In the genomic region with DNA sequence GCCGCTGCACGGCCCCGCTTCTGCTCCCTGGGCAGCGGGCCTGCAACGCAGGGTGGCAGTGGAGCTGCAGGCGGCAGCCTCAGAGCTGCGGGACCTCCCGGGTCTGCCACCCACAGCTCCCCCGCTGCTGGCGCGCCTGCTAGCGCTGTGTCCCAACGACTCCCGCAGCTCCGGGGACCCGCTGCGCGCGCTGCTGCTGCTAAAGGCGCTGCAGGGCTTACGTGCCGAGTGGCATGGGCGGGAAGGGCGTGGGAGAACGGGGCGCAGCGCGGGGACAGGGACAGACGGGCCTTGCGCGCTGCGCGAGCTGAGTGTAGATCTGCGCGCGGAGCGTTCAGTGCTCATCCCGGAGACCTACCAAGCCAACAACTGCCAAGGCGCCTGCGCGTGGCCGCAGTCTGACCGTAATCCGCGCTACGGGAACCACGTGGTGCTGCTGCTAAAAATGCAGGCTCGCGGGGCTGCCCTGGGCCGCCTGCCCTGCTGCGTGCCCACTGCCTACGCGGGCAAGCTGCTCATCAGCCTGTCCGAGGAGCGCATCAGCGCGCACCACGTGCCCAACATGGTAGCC, we compare ENCODE assay signal across 7 mouse cellular contexts. TPM values are rescaled to one million over a fixed set of nuclear protein-coding genes. Genes with fewer than 3 reads are reported as not detected.
A peak's percentile ranks its signal among the peaks of the same experiment; 100 is the strongest.
DNase-seq lines count a peak whose midpoint lies in the region; ATAC-seq and TF ChIP-seq lines count a peak whose summit lies in the region.

No protein-coding gene starts in this region.

- H3K9me3 ChIP-seq in hindbrain, embryonic 16.5 days (ENCODE audit: control insufficient read depth, low read length) = no peaks in the 10 kb centered on the region

- peak overlapping the region; percentile 98 for H3K4me2 ChIP-seq in hindbrain, embryonic 16.5 days (ENCODE audit: low read length)

- no peak for TF ChIP-seq CTCF in gastrocnemius, adult 2 months (IDR thresholded peaks at IDR 0.05)

- H3K27ac ChIP-seq in gastrocnemius, adult 2 months = peak overlapping the region; percentile 82
- H3K27ac ChIP-seq in hindbrain, embryonic 16.5 days (ENCODE audit: low read depth, low read length) = peak overlapping the region; percentile 87

- peaks cover 19% of the 10 kb centered on the region for H3K27me3 ChIP-seq in hindbrain, embryonic 16.5 days (replicated peaks; ENCODE audit: control insufficient read depth, insufficient read depth, low read length)

- H3K4me1 ChIP-seq in hindbrain, embryonic 16.5 days (ENCODE audit: control insufficient read depth, insufficient read depth, low read depth, low read length) = peaks cover 22% of the 10 kb centered on the region

- 1% methylated on average over 40 of the region's 58 CpGs for WGBS in hindbrain, embryonic 16.5 days

- peak overlapping the region; percentile 84 for H3K9ac ChIP-seq in hindbrain, embryonic 16.5 days (ENCODE audit: low read depth, low read length)

- intact Hi-C loops in gastrocnemius, adult 2 months (cut with DNase I) = loop anchor here (5.0 kb wide), 1 partner anchor 60 kb away; no protein-coding TSS in a partner anchor

- peak; percentile 89 for DNase-seq in adrenal gland, adult 2 months
- peak; percentile 87 to 90 for DNase-seq in cerebellum, postnatal 36 days
- peak; percentile 92 for DNase-seq in gastrocnemius, adult 2 months
- DNase-seq in left cerebral cortex, adult 18-20 months (ENCODE audit: low spot score in 2 of 2) = peak; percentile 83 to 91
- peak; percentile 51 for DNase-seq in lung, postnatal 25 days (ENCODE audit: low spot score)
- DNase-seq in retina, postnatal 7 days (ENCODE audit: low read depth, low spot score) = peak; percentile 73

- ATAC-seq in hindbrain, embryonic 16.5 days = peak; percentile 87

- peaks cover 30% of the 10 kb centered on the region for H3K36me3 ChIP-seq in hindbrain, embryonic 16.5 days (ENCODE audit: control insufficient read depth, insufficient read depth, low read length)

- H3K4me3 ChIP-seq in gastrocnemius, adult 2 months = peak overlapping the region; percentile 74
- H3K4me3 ChIP-seq in hindbrain, embryonic 16.5 days (ENCODE audit: low read length) = peak overlapping the region; percentile 54

RNA-seq across cellular contexts. Expression of gene Amh, which starts 2.1 kb away (rescaled TPM):
- under 1 TPM; 0.73 to 0.95 TPM for total RNA-seq in adrenal gland, adult 2 months (2021)
- 1.7 and 2.1 TPM in 2 replicates for polyA plus RNA-seq in adrenal gland, adult 2 months (2012; rRNA removed)
- under 1 TPM; 0.38 to 0.98 TPM for total RNA-seq in gastrocnemius, adult 2 months (2021)
- polyA plus RNA-seq in hindbrain, embryonic 16.5 days (2015; fragmentation: Nextera tagmentation; extraction: Ambion mirVana) = not detected in 2 replicates
- total RNA-seq in left cerebral cortex, adult 18-20 months (2021) = 1 to 10 TPM; 2.4 to 2.9 TPM

RNA-seq across cellular contexts. Expression of gene Jsrp1, which starts 6.2 kb away (rescaled TPM):
- total RNA-seq in adrenal gland, adult 2 months (2021) = 10 to 100 TPM in 1 of 2 experiments, 1 to 10 TPM in 1; 2.3 to 18.5 TPM
- 4.2 and 4.9 TPM in 2 replicates for polyA plus RNA-seq in adrenal gland, adult 2 months (2012; rRNA removed)
- 100 to 1,000 TPM; 397 to 414 TPM for total RNA-seq in gastrocnemius, adult 2 months (2021)
- 1.1 and 1.2 TPM in 2 replicates for polyA plus RNA-seq in hindbrain, embryonic 16.5 days (2015; fragmentation: Nextera tagmentation; extraction: Ambion mirVana)
- total RNA-seq in left cerebral cortex, adult 18-20 months (2021) = 1 to 10 TPM; 6.6 to 8.0 TPM

RNA-seq across cellular contexts. Expression of gene Plekhj1, which starts 8.7 kb away (rescaled TPM):
- total RNA-seq in adrenal gland, adult 2 months (2021) = 10 to 100 TPM; 72.2 to 83.6 TPM
- 81.1 and 102 TPM in 2 replicates for polyA plus RNA-seq in adrenal gland, adult 2 months (2012; rRNA removed)
- 10 to 100 TPM; 22.3 to 29.8 TPM for total RNA-seq in gastrocnemius, adult 2 months (2021)
- 129 and 140 TPM in 2 replicates for polyA plus RNA-seq in hindbrain, embryonic 16.5 days (2015; fragmentation: Nextera tagmentation; extraction: Ambion mirVana)
- 10 to 100 TPM; 66.1 to 77.7 TPM for total RNA-seq in left cerebral cortex, adult 18-20 months (2021)

RNA-seq across cellular contexts. Expression of gene Sf3a2, which starts 9.1 kb away (rescaled TPM):
- total RNA-seq in adrenal gland, adult 2 months (2021) = 10 to 100 TPM; 53.6 to 58.7 TPM
- 103 and 104 TPM in 2 replicates for polyA plus RNA-seq in adrenal gland, adult 2 months (2012; rRNA removed)
- total RNA-seq in gastrocnemius, adult 2 months (2021) = 10 to 100 TPM; 28.9 to 29.1 TPM
- polyA plus RNA-seq in hindbrain, embryonic 16.5 days (2015; fragmentation: Nextera tagmentation; extraction: Ambion mirVana) = 44.7 and 59.9 TPM in 2 replicates
- 10 to 100 TPM; 46.8 to 53.3 TPM for total RNA-seq in left cerebral cortex, adult 18-20 months (2021)

RNA-seq across cellular contexts. Expression of gene Oaz1, which starts 19.3 kb away (rescaled TPM):
- 100 to 1,000 TPM; 780 to 923 TPM for total RNA-seq in adrenal gland, adult 2 months (2021)
- polyA plus RNA-seq in adrenal gland, adult 2 months (2012; rRNA removed) = 1,168 and 1,414 TPM in 2 replicates
- total RNA-seq in gastrocnemius, adult 2 months (2021) = 100 to 1,000 TPM; 579 to 691 TPM
- 1,272 and 1,293 TPM in 2 replicates for polyA plus RNA-seq in hindbrain, embryonic 16.5 days (2015; fragmentation: Nextera tagmentation; extraction: Ambion mirVana)
- total RNA-seq in left cerebral cortex, adult 18-20 months (2021) = 100 to 1,000 TPM; 517 to 561 TPM

Comparison
In these comparisons a context has a peak if more than half of its experiments do, and no peak if none do; other contexts are left out.
1. Peak in every context shown above with its lines: DNase-seq, ATAC-seq, H3K4me3 ChIP-seq and H3K27ac ChIP-seq.
2. RNA of gene Jsrp1, which starts 6.2 kb away (total RNA-seq): 397 to 414 TPM in gastrocnemius, adult 2 months; 2.3 to 18.5 TPM in adrenal gland, adult 2 months and 6.6 to 8.0 TPM in left cerebral cortex, adult 18-20 months; every median in the first group is over 10 times any median in the second.